Mouse (Mus musculus): Measurements from ENCODE around the gene Gm3667. TPM values are rescaled to one million over a fixed set of nuclear protein-coding genes. Genes with fewer than 3 reads are reported as not detected.
"Not testable (repeated sequence)": the region's sequence is repeated elsewhere in the genome, so short reads cannot be mapped to it uniquely, and the experiment has no call there.

Gene Gm3667
- total RNA-seq (2021), result under 1 TPM in 1 of 2 experiments, not detected in 1; 0.34 TPM
- long read RNA-seq, experiment 1, result 0 reads
- long read RNA-seq, experiment 2, result 0 reads

GRCm38 (mm10) chr14:6889521-6890012 lies at the start of gene Gm3667:
Gene Gm3667 (minus strand): TSS chr14:6889962.
- not testable (repeated sequence) for DNase-seq (ENCODE audit: low spot score in 2 of 2)

- not testable (repeated sequence) for DNase-seq (ENCODE audit: low spot score in 2 of 2)
Observed at GRCm38 (mm10) chr14:6899881-6900280, 10.1 kb upstream of the Gm3667 start.

GRCm38 (mm10) chr14:6888811-6889210 lies 951 bp downstream of the Gm3667 start:
- not testable (repeated sequence) for DNase-seq (ENCODE audit: low spot score in 2 of 2)

- not testable (repeated sequence) for DNase-seq (ENCODE audit: low spot score in 2 of 2)
Observed at GRCm38 (mm10) chr14:6840211-6840610, 49.6 kb downstream of the Gm3667 start, which contains the start of gene Gm3642. Gene Gm3642 (minus strand): TSS chr14:6840311.

- DNase-seq (ENCODE audit: low spot score in 2 of 2), result not testable (repeated sequence)
Observed at GRCm38 (mm10) chr14:6823297-6823696, 66.5 kb downstream of the Gm3667 start.

Other genes starting within 250 kb of the Gm3667 start
- gene Gm10251, start 205.8 kb downstream of the Gm3667 start, total RNA-seq (2021), result not detected
- gene Gm8050, start 169.7 kb downstream of the Gm3667 start, total RNA-seq (2021), result not detected
- gene Gm3636, start 147.6 kb downstream of the Gm3667 start, total RNA-seq (2021), result 1 to 10 TPM in 1 of 2 experiments, under 1 TPM in 1; 0.85 to 1.8 TPM
- gene Gm8362, start 115.6 kb downstream of the Gm3667 start, total RNA-seq (2021), result not detected
- not detected for gene Gm3642, start 49.7 kb downstream of the Gm3667 start, total RNA-seq (2021)
- gene Gm6356, start 83.9 kb upstream of the Gm3667 start, total RNA-seq (2021), result not detected
- gene Gm10406, start 137.5 kb upstream of the Gm3667 start, total RNA-seq (2021), result under 1 TPM in 1 of 2 experiments, not detected in 1; 0.22 TPM
- gene Gm3685, start 155.0 kb upstream of the Gm3667 start, total RNA-seq (2021), result not detected
- under 1 TPM in 1 of 2 experiments, not detected in 1; 0.78 TPM for gene Gm3696, start 210.7 kb upstream of the Gm3667 start, total RNA-seq (2021)
- gene Gm6676, start 235.4 kb upstream of the Gm3667 start, total RNA-seq (2021), result not detected

All from adrenal gland, postnatal 4 days (tissue).